Mouse (Mus musculus): ENCODE data around the gene Vmn2r120.
"Not testable (repeated sequence)": the region's sequence is repeated elsewhere in the genome, so short reads cannot be mapped to it uniquely, and the experiment has no call there.

Gene Vmn2r120

DNA sequence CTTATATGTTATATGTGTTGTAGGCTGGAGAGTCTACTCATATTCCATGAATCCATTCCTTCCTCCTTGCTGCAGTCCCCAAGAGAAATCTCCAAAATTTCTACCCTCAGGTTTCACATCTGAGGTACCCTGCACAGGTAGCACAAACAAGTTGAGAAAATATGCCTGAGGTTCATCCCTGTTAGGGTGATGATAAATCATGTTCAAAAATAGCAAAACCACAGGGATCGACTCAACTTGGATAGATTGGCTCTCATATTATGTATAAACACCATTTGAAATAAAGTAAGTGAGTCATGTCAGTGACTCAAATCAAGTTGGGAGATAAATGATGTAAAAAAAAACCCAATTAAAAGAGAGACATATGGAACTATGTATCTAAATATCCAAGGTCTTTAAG, at the start of gene Vmn2r120:
Gene Vmn2r120, minus strand, starts transcription at position 101 of the 400 bp plus-strand sequence.
- DNase-seq (ENCODE audit: low spot score), result no peak

GRCm38 (mm10) chr17:57587273-57587672, 42.0 kb upstream of the Vmn2r120 start:
- not testable (repeated sequence) for DNase-seq (ENCODE audit: low spot score)

DNA sequence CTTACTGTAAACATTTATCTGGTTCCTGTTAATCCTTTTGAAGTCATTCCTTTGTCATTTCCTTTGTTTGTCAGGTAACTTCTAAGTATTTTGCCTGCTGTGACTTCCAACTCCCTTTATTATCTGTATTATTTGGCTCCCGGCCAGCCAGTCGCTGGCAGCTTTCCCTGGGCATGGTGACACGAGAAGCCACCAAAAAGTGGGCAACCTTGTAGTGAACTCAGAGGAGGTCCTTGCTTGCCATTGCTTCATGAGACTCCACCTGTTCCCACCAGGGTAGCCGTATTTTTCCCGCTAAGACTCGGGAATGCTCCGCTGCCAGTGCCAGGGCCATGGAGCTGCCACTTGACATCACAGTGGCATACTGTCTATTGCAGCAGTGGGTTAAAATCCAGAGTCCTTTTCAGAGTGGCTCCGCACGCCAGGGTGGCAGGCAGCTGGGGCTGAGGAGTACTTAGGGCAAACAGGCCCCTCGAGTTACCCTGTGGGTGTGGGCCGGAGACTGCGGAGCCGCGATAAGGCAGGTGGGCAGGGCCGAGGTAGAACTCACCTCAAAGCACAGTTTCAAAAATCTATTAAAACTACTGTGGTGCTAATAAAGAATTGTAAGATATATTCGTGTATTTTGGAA, 28.9 kb upstream of the Vmn2r120 start:
- DNase-seq (ENCODE audit: low spot score), result no peak
